Mouse (Mus musculus) heart, adult 2 months (tissue): ENCODE measurements at regions not wholly inside any gene's neighbourhood (a gene's known extent, or its start where the extent isn't known, plus 50 kb on each side); places are given as distances from the start of the nearest gene placed in this dataset.

ENCODE experiments used
- CTCF ChIP-seq: fragments of 200-600 bp; IDR thresholded peaks from 2 replicates; pipeline ENCODE4 v1.8.1; 2022; ENCODE audit warnings: antibody characterized with exemption, mild to moderate bottlenecking, moderate library complexity
- EP300 ChIP-seq: fragments of 200-500 bp; IDR thresholded peaks from 2 replicates; pipeline ENCODE4 v1.6.1; 2011; ENCODE audit warnings: low read depth, low read length, control low read depth; ENCODE audit not compliant: insufficient read depth

- TF ChIP-seq CTCF: no peak
- TF ChIP-seq EP300: no peak
Measured at GRCm38 (mm10) chr11:112564706-112565215, 217.3 kb upstream of the Sox9 start.
